Mouse (Mus musculus): ENCODE measurements around the gene Spryd7. TPM values are rescaled to one million over a fixed set of nuclear protein-coding genes. Genes with fewer than 3 reads are reported as not detected.
"Not testable (repeated sequence)": the region's sequence is repeated elsewhere in the genome, so short reads cannot be mapped to it uniquely, and the experiment has no call there.

Spryd7 gene
- polyA plus RNA-seq, 1 experiment from 2014 or later = 13.7 TPM

GRCm38 (mm10) chr14:61572131-61572530 is 15.4 kb upstream of the Spryd7 start:
- Histone ChIP-seq H3K36me3 (no peaks in the 10 kb centered on the region), H3K4me1 (no peaks in the 10 kb centered on the region), H3K9me3 (replicated peaks) (no peaks in the 10 kb centered on the region), H3K4me3 (no peak overlapping the region), H3K27ac (replicated peaks) (no peak overlapping the region), H3K27me3 (ENCODE audit: low read depth, poor library complexity, severe bottlenecking) (no peaks in the 10 kb centered on the region)
- no peak for DNase-seq (ENCODE audit: low spot score)
- 79% methylated on average over 2 of the region's 2 CpGs for WGBS

- peak; percentile 79 for DNase-seq (ENCODE audit: low spot score)
- Histone ChIP-seq H3K4me3 (no peak overlapping the region), H3K9me3 (replicated peaks) (no peaks in the 10 kb centered on the region), H3K36me3 (no peaks in the 10 kb centered on the region), H3K27me3 (ENCODE audit: low read depth, poor library complexity, severe bottlenecking) (no peaks in the 10 kb centered on the region), H3K27ac (replicated peaks) (no peak overlapping the region), H3K4me1 (no peaks in the 10 kb centered on the region)
- WGBS = 21% methylated on average over 4 of the region's 4 CpGs
These were observed 14.7 kb upstream of the Spryd7 start for GRCm38 (mm10) chr14:61571366-61571765.

- Histone ChIP-seq H3K27ac (replicated peaks) (no peak overlapping the region), H3K9me3 (replicated peaks) (no peaks in the 10 kb centered on the region), H3K27me3 (ENCODE audit: low read depth, poor library complexity, severe bottlenecking) (no peaks in the 10 kb centered on the region), H3K36me3 (no peaks in the 10 kb centered on the region), H3K4me1 (no peaks in the 10 kb centered on the region), H3K4me3 (no peak overlapping the region)
- no peak for DNase-seq (ENCODE audit: low spot score)
- 76% methylated on average over 2 of the region's 2 CpGs for WGBS
These were observed 12.7 kb upstream of the Spryd7 start for GRCm38 (mm10) chr14:61569344-61569743.

GRCm38 (mm10) chr14:61566211-61566610 is 9.5 kb upstream of the Spryd7 start:
- not testable (repeated sequence) for H3K27ac ChIP-seq (replicated peaks); H3K36me3 ChIP-seq; H3K4me3 ChIP-seq; DNase-seq (ENCODE audit: low spot score); H3K27me3 ChIP-seq (ENCODE audit: low read depth, poor library complexity, severe bottlenecking); H3K4me1 ChIP-seq; H3K9me3 ChIP-seq (replicated peaks)
- 94% methylated on average over 4 of the region's 4 CpGs for WGBS

- Histone ChIP-seq H3K27ac (replicated peaks) (no peak overlapping the region), H3K4me1 (peaks cover 17% of the 10 kb centered on the region), H3K36me3 (no peaks in the 10 kb centered on the region), H3K4me3 (no peak overlapping the region), H3K9me3 (replicated peaks) (peaks cover 6% of the 10 kb centered on the region; the same call in 1 of the 2 replicates), H3K27me3 (ENCODE audit: low read depth, poor library complexity, severe bottlenecking) (peaks cover 19% of the 10 kb centered on the region)
- WGBS = 75% methylated on average over 3 of the region's 3 CpGs
- no peak for DNase-seq (ENCODE audit: low spot score)
These were observed 3.2 kb upstream of the Spryd7 start for GRCm38 (mm10) chr14:61559856-61560255.

GRCm38 (mm10) chr14:61558901-61559300 is 2.2 kb upstream of the Spryd7 start:
- WGBS = 93% methylated on average over 6 of the region's 6 CpGs
- Histone ChIP-seq H3K27ac (replicated peaks) (no peak overlapping the region), H3K36me3 (no peaks in the 10 kb centered on the region), H3K4me3 (no peak overlapping the region), H3K4me1 (peaks cover 17% of the 10 kb centered on the region), H3K27me3 (ENCODE audit: low read depth, poor library complexity, severe bottlenecking) (peaks cover 19% of the 10 kb centered on the region), H3K9me3 (replicated peaks) (peaks cover 6% of the 10 kb centered on the region; the same call in 1 of the 2 replicates)
- DNase-seq (ENCODE audit: low spot score) = no peak

- 14% methylated on average over 6 of the region's 6 CpGs for WGBS
- peaks cover 19% of the 10 kb centered on the region for H3K27me3 ChIP-seq (ENCODE audit: low read depth, poor library complexity, severe bottlenecking)
- no peaks in the 10 kb centered on the region for H3K9me3 ChIP-seq (replicated peaks)
- peak overlapping the region; percentile 90 for H3K27ac ChIP-seq (replicated peaks)
- peaks cover 17% of the 10 kb centered on the region for H3K4me1 ChIP-seq
- DNase-seq (ENCODE audit: low spot score) = no peak
- H3K36me3 ChIP-seq = peaks cover 4% of the 10 kb centered on the region; the same call in 1 of the 2 replicates
- H3K4me3 ChIP-seq = peak overlapping the region; percentile 75
These were observed 776 bp downstream of the Spryd7 start for GRCm38 (mm10) chr14:61555931-61556288.

GRCm38 (mm10) chr14:61548614-61549013 is 8.1 kb downstream of the Spryd7 start:
- whole genome bisulfite sequencing = 89% methylated on average over 1 of the region's 1 CpGs
- no peak for DNase-seq (ENCODE audit: low spot score)
- H3K9me3 ChIP-seq (replicated peaks) = no peaks in the 10 kb centered on the region

GRCm38 (mm10) chr14:61537772-61538171 is 18.9 kb downstream of the Spryd7 start:
- peaks cover 22% of the 10 kb centered on the region for H3K36me3 ChIP-seq
- H3K4me3 ChIP-seq; H3K27me3 ChIP-seq (ENCODE audit: low read depth, poor library complexity, severe bottlenecking); H3K4me1 ChIP-seq; H3K9me3 ChIP-seq (replicated peaks); DNase-seq (ENCODE audit: low spot score); H3K27ac ChIP-seq (replicated peaks): not testable (repeated sequence)
- WGBS = 90% methylated on average over 11 of the region's 11 CpGs

More at GRCm38 (mm10) chr14:61548614-61549013, 8.1 kb downstream of the Spryd7 start:
- Histone ChIP-seq H3K4me1 (no peaks in the 10 kb centered on the region), H3K4me3 (no peak overlapping the region), H3K36me3 (peaks cover 24% of the 10 kb centered on the region), H3K27me3 (ENCODE audit: low read depth, poor library complexity, severe bottlenecking) (no peaks in the 10 kb centered on the region), H3K27ac (replicated peaks) (no peak overlapping the region)

GRCm38 (mm10) chr14:61536631-61537264 is 19.9 kb downstream of the Spryd7 start:
- Histone ChIP-seq H3K4me1 (no peaks in the 10 kb centered on the region), H3K4me3 (no peak overlapping the region), H3K27ac (replicated peaks) (no peak overlapping the region), H3K27me3 (ENCODE audit: low read depth, poor library complexity, severe bottlenecking) (no peaks in the 10 kb centered on the region), H3K9me3 (replicated peaks) (no peaks in the 10 kb centered on the region), H3K36me3 (peaks cover 22% of the 10 kb centered on the region)
- no peak for DNase-seq (ENCODE audit: low spot score)
- WGBS = 92% methylated on average over 5 of the region's 5 CpGs

GRCm38 (mm10) chr14:61535811-61536210 is 20.9 kb downstream of the Spryd7 start:
- Histone ChIP-seq H3K36me3 (peaks cover 22% of the 10 kb centered on the region), H3K27me3 (ENCODE audit: low read depth, poor library complexity, severe bottlenecking) (no peaks in the 10 kb centered on the region), H3K4me3 (no peak overlapping the region), H3K4me1 (no peaks in the 10 kb centered on the region), H3K27ac (replicated peaks) (no peak overlapping the region), H3K9me3 (replicated peaks) (no peaks in the 10 kb centered on the region)
- 89% methylated on average over 3 of the region's 3 CpGs for WGBS
- DNase-seq (ENCODE audit: low spot score) = no peak

- no peak for DNase-seq (ENCODE audit: low spot score)
- H3K9me3 ChIP-seq (replicated peaks) = no peaks in the 10 kb centered on the region
- H3K36me3 ChIP-seq = peaks cover 16% of the 10 kb centered on the region
- no peak overlapping the region for H3K27ac ChIP-seq (replicated peaks)
- no peak overlapping the region for H3K4me3 ChIP-seq
- H3K27me3 ChIP-seq (ENCODE audit: low read depth, poor library complexity, severe bottlenecking) = no peaks in the 10 kb centered on the region
- peaks cover 8% of the 10 kb centered on the region for H3K4me1 ChIP-seq
These were observed 25.7 kb downstream of the Spryd7 start for GRCm38 (mm10) chr14:61530966-61531365.

- Histone ChIP-seq H3K27me3 (ENCODE audit: low read depth, poor library complexity, severe bottlenecking) (no peaks in the 10 kb centered on the region), H3K36me3 (peaks cover 11% of the 10 kb centered on the region), H3K27ac (replicated peaks) (no peak overlapping the region), H3K4me3 (no peak overlapping the region), H3K4me1 (peaks cover 8% of the 10 kb centered on the region), H3K9me3 (replicated peaks) (no peaks in the 10 kb centered on the region)
- DNase-seq (ENCODE audit: low spot score) = no peak
- WGBS = 91% methylated on average over 2 of the region's 2 CpGs
These were observed 26.3 kb downstream of the Spryd7 start for GRCm38 (mm10) chr14:61530396-61530795.

GRCm38 (mm10) chr14:61529533-61529932 is 27.2 kb downstream of the Spryd7 start:
- no peak for DNase-seq (ENCODE audit: low spot score)
- Histone ChIP-seq H3K4me1 (peaks cover 8% of the 10 kb centered on the region), H3K9me3 (replicated peaks) (no peaks in the 10 kb centered on the region), H3K27me3 (ENCODE audit: low read depth, poor library complexity, severe bottlenecking) (no peaks in the 10 kb centered on the region), H3K4me3 (no peak overlapping the region), H3K27ac (replicated peaks) (no peak overlapping the region), H3K36me3 (0 out of 2 replicates have a peak, but pooled peaks cover 3% of the 10 kb centered on the region)
- WGBS = 92% methylated on average over 7 of the region's 7 CpGs

Measured in midbrain, embryonic 10.5 days (tissue).